Mouse (Mus musculus) adrenal gland, adult 2 months (tissue): Measurements from ENCODE around the gene Gm21800. TPM values are rescaled to one million over a fixed set of nuclear protein-coding genes. Genes with fewer than 3 reads are reported as not detected.
"Not testable (repeated sequence)": the region's sequence is repeated elsewhere in the genome, so short reads cannot be mapped to it uniquely, and the experiment has no call there.

Experiments
- DNase-seq: peaks from one replicate; pipeline ENCODE4 v3.0.0; 2021
- long read RNA-seq: library from polyadenylated mRNA; stranded (forward); transcript quantifications from one replicate; pipeline ENCODE4 v2.0.0, GENCODE M21; 2021
- polyA plus RNA-seq: library from polyadenylated mRNA; depleted of rRNA; stranded (reverse); fragments of >200 nt; gene quantifications from 2 replicates; pipeline ENCODE4 v1.2.3, GENCODE M21; 2012; rRNA removed
- total RNA-seq, 2 experiments: library from RNA; stranded (reverse); gene quantifications; 2 replicates each; pipeline ENCODE4 v1.2.3; 2021

The Gm21800 gene
- not detected for total RNA-seq
- polyA plus RNA-seq, result not detected in 2 replicates
- long read RNA-seq, result 0 reads

GRCm38 (mm10) chrY:41406198-41406597 lies at the start of gene Gm21800:
Gm21800 (plus strand) TSS chrY:41406498.
- not testable (repeated sequence) for DNase-seq
